Mouse (Mus musculus): ENCODE results near the gene Focad.

- no peak for TF ChIP-seq POLR2A (IDR thresholded peaks at IDR 0.05; ENCODE audit: borderline replicate concordance, control insufficient read depth, low read depth, low read length)
- TF ChIP-seq CTCF (IDR thresholded peaks at IDR 0.05; ENCODE audit: control insufficient read depth, insufficient read depth, low read length) = no peak
Measured at GRCm38 (mm10) chr4:88211200-88211885, 116.9 kb downstream of the Focad start.
